Mouse (Mus musculus): ENCODE data around the gene Gm5134.

The Gm5134 gene
- long read RNA-seq, experiment 1 = 0 reads
- long read RNA-seq, experiment 2 = 0 reads

GRCm38 (mm10) chr10:75954381-75954811 is at the start of gene Gm5134:
Gm5134 (plus strand) TSS chr10:75954514.
- intact Hi-C loops (cut with DNase I) = loop anchor here (5.0 kb wide), 3 partner anchors 72 to 367 kb away; partner anchors contain the start of gene Ggt5

GRCm38 (mm10) chr10:75906882-75907281 is 47.4 kb upstream of the Gm5134 start:
- intact Hi-C loops (cut with DNase I) = no loop called here

- intact Hi-C loops (cut with DNase I) = no loop called here
These were observed 43.6 kb upstream of the Gm5134 start for GRCm38 (mm10) chr10:75910698-75911097.

- intact Hi-C loops (cut with DNase I) = no loop called here
These were observed 41.2 kb upstream of the Gm5134 start for GRCm38 (mm10) chr10:75913013-75913589.

GRCm38 (mm10) chr10:75915557-75915956 is 38.8 kb upstream of the Gm5134 start:
- intact Hi-C loops (cut with DNase I) = no loop called here

GRCm38 (mm10) chr10:75916840-75917239 is 37.5 kb upstream of the Gm5134 start:
- intact Hi-C loops (cut with DNase I) = no loop called here

- intact Hi-C loops (cut with DNase I) = no loop called here
These were observed 35.3 kb upstream of the Gm5134 start for GRCm38 (mm10) chr10:75919026-75919425.

- intact Hi-C loops (cut with DNase I) = no loop called here
These were observed 33.1 kb upstream of the Gm5134 start, which contains the start of gene Smarcb1 for GRCm38 (mm10) chr10:75921026-75921725. Smarcb1 (minus strand) TSS chr10:75921617.

GRCm38 (mm10) chr10:75921726-75922560 is 32.4 kb upstream of the Gm5134 start:
- intact Hi-C loops (cut with DNase I) = no loop called here

GRCm38 (mm10) chr10:75924324-75924723 is 30.0 kb upstream of the Gm5134 start:
- intact Hi-C loops (cut with DNase I) = no loop called here

GRCm38 (mm10) chr10:75926396-75926795 is 27.9 kb upstream of the Gm5134 start:
- intact Hi-C loops (cut with DNase I) = no loop called here

GRCm38 (mm10) chr10:75930304-75930703 is 24.0 kb upstream of the Gm5134 start:
- intact Hi-C loops (cut with DNase I) = no loop called here

- intact Hi-C loops (cut with DNase I) = no loop called here
These were observed 23.0 kb upstream of the Gm5134 start for GRCm38 (mm10) chr10:75931311-75931710.

GRCm38 (mm10) chr10:75932081-75932678 is 22.1 kb upstream of the Gm5134 start:
- intact Hi-C loops (cut with DNase I) = no loop called here

GRCm38 (mm10) chr10:75932891-75933290 is 21.4 kb upstream of the Gm5134 start, which contains the start of gene Chchd10:
Chchd10 (plus strand) TSS chr10:75933130.
- intact Hi-C loops (cut with DNase I) = no loop called here

- intact Hi-C loops (cut with DNase I) = no loop called here
These were observed 19.3 kb upstream of the Gm5134 start for GRCm38 (mm10) chr10:75934991-75935390.

- intact Hi-C loops (cut with DNase I) = no loop called here
These were observed 18.4 kb upstream of the Gm5134 start, which contains the start of gene Mmp11 for GRCm38 (mm10) chr10:75935680-75936541. Mmp11 (minus strand) TSS chr10:75936496.

GRCm38 (mm10) chr10:75936909-75937667 is 17.2 kb upstream of the Gm5134 start:
- intact Hi-C loops (cut with DNase I) = no loop called here

GRCm38 (mm10) chr10:75937851-75938643 is 16.3 kb upstream of the Gm5134 start:
- intact Hi-C loops (cut with DNase I) = no loop called here
